Mouse (Mus musculus) limb, embryonic 11.5 days (tissue): Measurements from ENCODE around the gene Rnf215. TPM values are rescaled to one million over a fixed set of nuclear protein-coding genes. Genes with fewer than 3 reads are reported as not detected.
"Not testable (repeated sequence)": the region's sequence is repeated elsewhere in the genome, so short reads cannot be mapped to it uniquely, and the experiment has no call there.

Experiments used
- ATAC-seq: fragments of 200-750 bp; cut with Nextera tagmentation; 2 replicates; pipeline ENCODE4 v1.8.0; 2017; ENCODE audit warnings: low read depth; ENCODE audit not compliant: insufficient number of reproducible peaks, low FRiP score, low TSS enrichment
- DNase-seq: peaks from one replicate; pipeline ENCODE4 v3.0.0-alpha.2; 2015; ENCODE audit warnings: low spot score
- H3K27ac ChIP-seq: fragments of 300-500 bp; sonication (generic); replicated peaks from 2 replicates; pipeline ENCODE4 v1.5.1; 2014; ENCODE audit warnings: low read depth, mild to moderate bottlenecking, low read length
- H3K27me3 ChIP-seq: fragments of 300-500 bp; sonication (generic); 2 replicates; pipeline ENCODE4 v1.6.1; 2014; ENCODE audit warnings: mild to moderate bottlenecking, low read length, mixed read lengths; ENCODE audit not compliant: control insufficient read depth, insufficient read depth
- H3K36me3 ChIP-seq: fragments of 300-500 bp; sonication (generic); 2 replicates; pipeline ENCODE4 v1.6.1; 2014; ENCODE audit warnings: mild to moderate bottlenecking, low read length, moderate library complexity, mixed read lengths; ENCODE audit not compliant: control insufficient read depth, insufficient read depth
- H3K4me1 ChIP-seq: fragments of 300-500 bp; sonication (generic); 2 replicates; pipeline ENCODE4 v1.6.1; 2014; ENCODE audit warnings: low read length, mixed read lengths; ENCODE audit not compliant: control insufficient read depth, insufficient read depth
- H3K4me2 ChIP-seq: fragments of 300-500 bp; sonication (generic); 2 replicates; pipeline ENCODE4 v1.6.1; 2014; ENCODE audit warnings: low read depth, mild to moderate bottlenecking, moderate library complexity; ENCODE audit not compliant: severe bottlenecking
- H3K4me3 ChIP-seq: fragments of 300-500 bp; sonication (generic); 2 replicates; pipeline ENCODE4 v1.5.1; 2014; ENCODE audit warnings: low read depth, low read length
- H3K9ac ChIP-seq: fragments of 300-500 bp; sonication (generic); 2 replicates; pipeline ENCODE4 v1.6.1; 2014; ENCODE audit warnings: mild to moderate bottlenecking, low read length
- H3K9me3 ChIP-seq: fragments of 300-500 bp; sonication (generic); 2 replicates; pipeline ENCODE4 v1.6.1; 2016; ENCODE audit warnings: low read length; ENCODE audit not compliant: control insufficient read depth
- WGBS: fragments of 180-500 bp; shearing (Covaris S2); extraction: QIAGEN DNeasy Blood & Tissue Kit; methylation state at CpG from one replicate; pipeline ENCODE4 v1.1.7; 2014; 5-methylcytosine and 5-hydroxymethylcytosine counted together
- polyA plus RNA-seq: library from polyadenylated mRNA; unstranded; fragments of >200 nt; fragmentation: Nextera tagmentation; extraction: Ambion mirVana; gene quantifications from 2 replicates; pipeline ENCODE4 v1.2.1, GENCODE M21; 2014

Gene Rnf215
- polyA plus RNA-seq, 1 experiment from 2014 or later = 24.3 TPM

GRCm38 (mm10) chr11:4105444-4105843 is 29.6 kb upstream of the Rnf215 start:
- 42% methylated on average over 6 of the region's 6 CpGs for WGBS
- H3K27me3 ChIP-seq = no peaks in the 10 kb centered on the region
- H3K9ac ChIP-seq = no peak overlapping the region

GRCm38 (mm10) chr11:4107901-4108300 is 27.1 kb upstream of the Rnf215 start:
- H3K36me3 ChIP-seq, H3K27me3 ChIP-seq, ATAC-seq, DNase-seq, H3K9me3 ChIP-seq, H3K9ac ChIP-seq, H3K4me1 ChIP-seq, H3K4me2 ChIP-seq, H3K27ac ChIP-seq, H3K4me3 ChIP-seq: not testable (repeated sequence)
- WGBS = 85% methylated on average over 6 of the region's 6 CpGs

More at GRCm38 (mm10) chr11:4105444-4105843, 29.6 kb upstream of the Rnf215 start:
- Histone ChIP-seq H3K36me3 (no peaks in the 10 kb centered on the region), H3K4me3 (no peak overlapping the region), H3K27ac (no peak overlapping the region), H3K4me2 (no peak overlapping the region), H3K4me1 (no peaks in the 10 kb centered on the region), H3K9me3 (no peaks in the 10 kb centered on the region)
- ATAC-seq (no peak), DNase-seq (no peak)

DNA sequence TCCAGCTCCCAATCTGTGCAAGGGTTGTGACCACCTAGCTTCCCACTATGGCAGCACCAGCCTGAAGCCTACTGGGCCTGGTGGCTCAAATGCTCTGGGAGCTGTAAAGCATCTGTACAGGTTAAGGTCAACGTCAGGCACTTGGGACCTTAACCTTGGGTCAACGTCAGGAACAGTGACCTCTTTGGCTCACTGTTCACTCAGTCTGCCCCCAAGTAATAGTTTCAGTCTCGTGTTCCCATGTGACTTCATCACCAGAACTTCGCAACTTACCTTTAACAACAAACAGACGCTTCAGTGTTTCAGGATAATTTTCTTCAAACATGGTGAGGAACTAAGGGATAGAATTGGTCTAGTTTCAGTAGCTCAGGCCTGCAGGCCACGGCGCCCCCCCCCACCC is 26.3 kb upstream of the Rnf215 start:
- ATAC-seq (no peak), DNase-seq (no peak)
- H3K27ac ChIP-seq = no peak overlapping the region
- no peak overlapping the region for H3K4me2 ChIP-seq
- H3K4me3 ChIP-seq = no peak overlapping the region
- H3K9ac ChIP-seq = no peak overlapping the region
- H3K4me1 ChIP-seq = no peaks in the 10 kb centered on the region
- H3K27me3 ChIP-seq = no peaks in the 10 kb centered on the region
- 67% methylated on average over 7 of the region's 7 CpGs for WGBS
- H3K9me3 ChIP-seq = no peaks in the 10 kb centered on the region
- H3K36me3 ChIP-seq = no peaks in the 10 kb centered on the region

DNA sequence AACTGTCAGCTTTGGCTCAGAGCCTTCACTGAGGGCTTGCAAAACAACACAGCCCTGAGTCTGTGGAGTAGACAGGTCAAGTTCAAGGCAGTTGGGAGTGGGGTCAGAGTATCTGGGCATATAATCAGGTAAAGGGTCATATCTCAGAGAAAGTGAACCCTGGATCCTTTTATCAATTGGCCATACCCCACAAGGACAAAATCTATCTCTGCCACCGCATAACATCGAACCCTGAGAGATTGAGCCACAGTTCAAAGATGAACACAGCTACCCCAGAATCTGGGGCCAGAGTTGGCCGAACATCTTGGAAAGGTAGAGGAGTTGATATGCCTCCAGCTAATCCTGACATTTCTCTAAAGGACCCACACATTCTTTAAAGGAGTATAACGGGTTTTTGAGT is 23.0 kb upstream of the Rnf215 start:
- Histone ChIP-seq H3K27ac (no peak overlapping the region), H3K4me2 (no peak overlapping the region), H3K9ac (no peak overlapping the region), H3K36me3 (no peaks in the 10 kb centered on the region), H3K9me3 (no peaks in the 10 kb centered on the region), H3K4me1 (no peaks in the 10 kb centered on the region), H3K27me3 (no peaks in the 10 kb centered on the region), H3K4me3 (no peak overlapping the region)
- DNase-seq (no peak), ATAC-seq (no peak)
- 88% methylated on average over 4 of the region's 4 CpGs for WGBS

DNA sequence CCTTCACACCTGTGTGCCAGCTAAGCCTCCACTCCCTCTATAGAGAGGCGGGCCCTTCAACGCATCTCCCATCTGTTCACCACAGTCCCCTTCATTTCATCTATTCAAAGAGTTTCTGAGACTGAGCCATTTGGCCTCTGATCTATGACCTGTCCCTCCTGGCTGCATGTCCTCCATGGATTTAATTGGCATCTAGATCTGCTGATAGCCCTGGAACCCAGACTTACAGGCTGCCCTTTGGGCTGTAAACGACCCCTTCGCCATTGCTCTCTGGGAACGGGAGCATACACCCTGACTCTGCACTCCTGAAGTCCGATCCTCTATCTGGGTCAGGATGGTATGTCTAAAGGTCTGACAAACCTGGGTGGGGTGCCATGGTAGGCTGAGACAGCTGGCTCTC is 22.1 kb upstream of the Rnf215 start:
- Histone ChIP-seq H3K4me1 (no peaks in the 10 kb centered on the region), H3K4me2 (no peak overlapping the region), H3K27ac (no peak overlapping the region), H3K36me3 (no peaks in the 10 kb centered on the region), H3K9ac (no peak overlapping the region), H3K27me3 (0 out of 2 replicates have a peak, but pooled peaks cover 2% of the 10 kb centered on the region), H3K4me3 (no peak overlapping the region), H3K9me3 (no peaks in the 10 kb centered on the region)
- 63% methylated on average over 6 of the region's 6 CpGs for WGBS
- ATAC-seq = no peak
- DNase-seq = no peak

- H3K36me3 ChIP-seq = no peaks in the 10 kb centered on the region
- no peak overlapping the region for H3K27ac ChIP-seq
- no peaks in the 10 kb centered on the region for H3K9me3 ChIP-seq
- whole genome bisulfite sequencing = 86% methylated on average over 4 of the region's 4 CpGs
- 0 out of 2 replicates have a peak, but pooled peaks cover 2% of the 10 kb centered on the region for H3K27me3 ChIP-seq
- DNase-seq (no peak), ATAC-seq (no peak)
- H3K4me2 ChIP-seq = no peak overlapping the region
- H3K9ac ChIP-seq = no peak overlapping the region
- H3K4me3 ChIP-seq = no peak overlapping the region
- no peaks in the 10 kb centered on the region for H3K4me1 ChIP-seq
Measured at GRCm38 (mm10) chr11:4113496-4113895, 21.5 kb upstream of the Rnf215 start.

- Histone ChIP-seq H3K27me3 (0 out of 2 replicates have a peak, but pooled peaks cover 4% of the 10 kb centered on the region), H3K9me3 (no peaks in the 10 kb centered on the region), H3K27ac (no peak overlapping the region), H3K4me1 (no peaks in the 10 kb centered on the region), H3K4me2 (no peak overlapping the region), H3K4me3 (no peak overlapping the region), H3K36me3 (no peaks in the 10 kb centered on the region), H3K9ac (no peak overlapping the region)
- ATAC-seq (no peak), DNase-seq (no peak)
- WGBS = 83% methylated on average over 6 of the region's 6 CpGs
Measured at GRCm38 (mm10) chr11:4113970-4114369, 21.0 kb upstream of the Rnf215 start.

DNA sequence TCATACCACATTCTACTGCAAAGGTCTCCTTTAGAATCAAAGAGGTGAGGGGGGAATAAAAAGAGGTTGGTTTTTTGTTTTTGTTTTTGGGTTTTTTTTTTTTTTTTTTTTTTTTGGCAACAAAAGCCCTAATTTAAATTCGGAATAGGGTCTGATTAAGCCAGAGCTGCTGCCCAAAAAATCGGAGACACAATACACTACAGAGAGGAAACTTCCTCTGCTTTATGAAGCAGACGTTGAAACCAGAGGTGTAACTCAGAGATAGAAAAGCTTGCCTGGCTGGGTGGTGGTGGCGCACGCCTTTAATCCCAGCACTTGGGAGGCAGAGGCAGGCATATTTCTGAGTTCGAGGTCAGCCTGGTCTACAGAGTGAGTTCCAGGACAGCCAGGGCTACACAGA is 20.5 kb upstream of the Rnf215 start:
- not testable (repeated sequence) for H3K27me3 ChIP-seq

DNA sequence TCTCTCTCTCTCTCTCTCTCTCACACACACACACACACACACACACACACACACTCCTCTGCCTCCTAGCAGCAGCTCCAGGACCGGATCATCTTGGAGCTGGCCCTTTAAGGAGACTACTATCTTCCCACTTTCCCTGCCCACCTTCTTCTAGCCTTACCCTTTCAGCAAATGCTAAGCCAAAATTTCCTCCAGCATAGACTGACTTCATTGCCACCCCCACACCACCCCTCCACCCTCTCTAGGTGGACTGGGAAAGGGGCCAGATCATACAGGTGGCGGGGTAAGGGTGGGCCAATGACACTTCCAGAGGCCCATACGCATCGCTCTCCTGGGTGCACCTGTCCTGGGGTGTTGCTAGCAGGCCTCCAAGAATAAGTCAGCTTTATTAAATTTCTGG is 19.6 kb upstream of the Rnf215 start:
- no peak overlapping the region for H3K4me2 ChIP-seq
- ATAC-seq = no peak
- no peak overlapping the region for H3K27ac ChIP-seq
- H3K4me3 ChIP-seq = no peak overlapping the region
- 98% methylated on average over 4 of the region's 4 CpGs for WGBS
- 0 out of 2 replicates have a peak, but pooled peaks cover 4% of the 10 kb centered on the region for H3K27me3 ChIP-seq
- H3K4me1 ChIP-seq = no peaks in the 10 kb centered on the region
- H3K36me3 ChIP-seq = no peaks in the 10 kb centered on the region
- DNase-seq = no peak
- no peaks in the 10 kb centered on the region for H3K9me3 ChIP-seq
- H3K9ac ChIP-seq = no peak overlapping the region

More for the DNA sequence above, 20.5 kb upstream of the Rnf215 start:
- H3K4me2 ChIP-seq, ATAC-seq, H3K4me3 ChIP-seq, H3K9me3 ChIP-seq, H3K36me3 ChIP-seq, DNase-seq, H3K27ac ChIP-seq, H3K9ac ChIP-seq, H3K4me1 ChIP-seq: not testable (repeated sequence)
- 80% methylated on average over 6 of the region's 6 CpGs for WGBS
